Mouse (Mus musculus) bone marrow, adult 2 months (tissue): ENCODE results near the gene Aff3.

ENCODE experiments used
- CTCF ChIP-seq: fragments of 200-500 bp; IDR thresholded peaks from 2 replicates; pipeline ENCODE4 v1.5.1; 2011; ENCODE audit warnings: low read length, control low read depth; ENCODE audit not compliant: control insufficient read depth, insufficient read depth
- POLR2A ChIP-seq: fragments of 200-500 bp; IDR thresholded peaks from 2 replicates; pipeline ENCODE4 v1.6.1; 2011; ENCODE audit warnings: low read depth, mild to moderate bottlenecking, control low read depth, low read length, borderline replicate concordance; ENCODE audit not compliant: control insufficient read depth

GRCm38 (mm10) chr1:38289891-38290290, 374.9 kb downstream of the Aff3 start:
- no peak for TF ChIP-seq POLR2A
- no peak for TF ChIP-seq CTCF
